Mouse (Mus musculus) thymus, postnatal 4 days (tissue): Measurements from ENCODE around the gene Tesk2.
A peak's percentile ranks its signal among the peaks of the same experiment; 100 is the strongest.

Experiments
- DNase-seq: peaks from one replicate; pipeline ENCODE4 v3.0.0; 2021

The Tesk2 gene

DNA sequence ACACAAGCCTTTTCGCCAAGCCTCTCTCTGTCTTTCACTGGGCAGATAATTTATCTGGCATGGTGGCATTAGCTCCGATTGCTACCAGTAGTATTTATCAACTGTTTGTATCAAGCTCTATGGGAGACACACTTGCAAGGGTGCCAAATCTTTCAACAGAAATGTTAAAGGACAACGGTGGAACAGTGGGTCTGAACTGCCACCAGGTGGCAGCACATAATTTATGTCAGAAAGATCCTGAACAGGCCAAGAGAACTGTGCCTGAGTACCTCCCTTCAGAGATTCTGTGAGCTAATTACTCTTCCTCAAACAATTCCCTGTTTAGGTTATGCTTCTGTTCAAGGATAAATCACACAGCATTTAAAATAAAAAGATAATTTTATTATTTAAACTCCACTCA, 1.4 kb upstream of the Tesk2 start:
- DNase-seq: peak; percentile 78

DNA sequence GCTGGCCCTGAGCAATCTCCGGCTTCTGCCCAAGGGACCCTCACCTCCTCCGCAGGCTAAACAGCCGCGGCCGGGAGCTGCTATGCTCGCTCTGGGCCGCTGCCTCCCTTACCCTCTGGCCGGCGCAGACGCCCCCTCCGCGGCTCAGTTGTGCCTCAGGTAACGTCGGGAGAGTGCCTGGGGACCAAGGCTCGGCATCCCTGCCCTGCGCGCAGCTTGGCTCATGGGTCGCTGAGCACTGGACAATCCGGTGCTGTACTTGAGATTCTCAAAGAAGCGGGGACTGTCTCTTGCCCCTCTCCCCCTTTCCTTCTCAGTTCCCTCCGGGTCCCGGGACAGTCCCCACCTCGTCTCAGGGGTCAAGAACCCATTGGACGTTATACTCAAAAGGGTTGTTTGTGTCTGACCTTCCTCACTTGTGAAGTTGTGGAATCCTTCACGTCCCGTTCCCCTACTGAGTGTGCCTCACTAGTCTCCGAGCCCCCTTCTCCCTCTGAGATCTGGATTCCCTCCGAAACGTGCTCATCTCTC, 415 bp downstream of the Tesk2 start:
- no peak for DNase-seq

DNA sequence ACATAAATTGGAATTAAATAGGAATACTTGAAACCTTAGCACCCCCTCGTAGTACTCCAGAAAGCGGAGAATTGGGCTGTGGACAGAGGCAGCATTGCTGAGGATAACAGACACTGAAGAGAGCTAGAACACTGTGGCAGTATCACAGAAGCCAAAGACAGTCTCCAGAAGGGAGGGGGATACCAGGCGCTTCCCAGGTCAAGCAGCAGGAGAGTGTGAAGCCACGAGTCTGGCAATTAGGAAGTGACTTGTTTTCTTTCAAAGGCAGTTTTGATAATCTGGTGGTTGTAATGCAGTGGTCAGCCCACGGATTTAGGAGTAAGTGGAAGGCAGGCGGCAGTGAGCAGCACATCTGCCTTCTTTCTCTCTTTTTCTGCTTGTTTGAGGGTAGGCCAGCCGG, 1.5 kb downstream of the Tesk2 start:
- DNase-seq: no peak

DNA sequence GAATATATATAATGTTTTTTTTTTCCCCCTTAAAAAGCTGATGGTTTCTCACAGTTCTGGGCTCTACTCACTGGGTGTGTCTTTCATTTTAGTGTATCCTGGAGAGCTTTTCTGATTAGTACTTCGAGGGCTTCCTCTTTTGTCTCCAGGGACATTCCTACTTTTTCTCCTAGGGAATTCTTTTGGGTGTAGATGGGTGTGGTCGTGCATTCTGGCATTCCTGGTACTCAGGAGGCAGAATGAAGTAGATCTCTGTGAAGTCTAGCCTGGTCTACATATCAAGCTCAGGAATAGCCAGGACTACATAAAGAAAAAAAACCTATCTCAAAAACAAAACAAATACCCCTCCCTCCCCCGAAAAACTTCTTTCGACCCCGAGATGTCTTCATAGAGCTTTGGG, 4.7 kb downstream of the Tesk2 start:
- DNase-seq: no peak

DNA sequence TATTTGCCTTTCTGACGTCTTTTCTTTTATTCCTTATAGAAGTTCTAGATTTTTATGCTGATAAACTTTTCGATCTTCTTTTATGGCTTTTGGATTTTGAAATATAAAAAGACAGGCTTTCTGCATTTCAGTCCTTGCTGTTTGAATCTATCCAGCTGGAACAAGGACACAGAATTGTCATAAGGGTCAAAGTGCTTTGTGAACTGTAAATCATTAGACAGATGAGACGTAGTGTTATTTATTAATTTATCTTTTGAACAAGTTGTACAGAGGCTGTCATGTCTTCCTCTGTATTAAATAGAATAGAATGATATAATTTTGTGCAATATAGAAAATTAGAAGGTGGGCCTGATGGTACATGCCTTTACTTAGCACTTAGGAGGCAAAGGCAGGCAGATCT, 6.7 kb downstream of the Tesk2 start:
- no peak for DNase-seq

DNA sequence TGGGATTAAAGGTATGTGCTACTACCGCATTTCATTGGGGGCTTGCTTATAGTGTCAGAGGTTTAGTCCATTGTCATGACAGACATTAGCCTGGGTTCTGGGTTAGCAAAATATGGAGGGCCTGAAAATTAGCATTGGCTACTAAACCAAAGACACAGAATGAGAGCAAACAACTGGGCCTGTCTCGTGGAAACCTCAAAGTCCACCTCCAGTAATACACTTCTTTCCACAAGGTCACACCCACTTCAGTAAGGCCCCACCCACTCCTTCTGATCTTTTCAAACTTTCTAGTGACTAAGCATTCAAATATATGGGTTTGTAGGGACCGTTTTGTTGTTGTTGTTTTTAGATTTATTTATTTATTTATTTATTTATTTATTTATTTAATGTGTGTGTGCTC, 8.8 kb downstream of the Tesk2 start:
- no peak for DNase-seq

DNA sequence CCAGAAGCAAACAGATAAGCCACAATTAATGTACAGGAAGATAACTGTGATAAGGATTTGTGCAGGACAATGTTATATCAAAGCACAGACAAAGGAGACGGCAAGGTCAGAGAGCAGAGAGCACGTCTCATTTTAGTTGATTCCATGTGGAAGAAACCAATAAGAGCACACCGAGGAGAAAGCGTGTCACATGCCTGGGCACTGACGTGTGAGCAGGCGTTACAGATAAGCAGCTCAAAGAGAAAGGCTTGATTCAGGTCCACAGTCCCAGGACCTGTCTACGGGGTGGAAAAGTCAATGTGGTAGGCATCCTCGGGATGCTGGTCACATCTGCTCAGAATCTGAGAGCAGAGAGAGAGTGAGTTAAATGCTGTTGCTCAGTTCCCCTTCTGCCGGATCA, 10.3 kb downstream of the Tesk2 start:
- DNase-seq: no peak

DNA sequence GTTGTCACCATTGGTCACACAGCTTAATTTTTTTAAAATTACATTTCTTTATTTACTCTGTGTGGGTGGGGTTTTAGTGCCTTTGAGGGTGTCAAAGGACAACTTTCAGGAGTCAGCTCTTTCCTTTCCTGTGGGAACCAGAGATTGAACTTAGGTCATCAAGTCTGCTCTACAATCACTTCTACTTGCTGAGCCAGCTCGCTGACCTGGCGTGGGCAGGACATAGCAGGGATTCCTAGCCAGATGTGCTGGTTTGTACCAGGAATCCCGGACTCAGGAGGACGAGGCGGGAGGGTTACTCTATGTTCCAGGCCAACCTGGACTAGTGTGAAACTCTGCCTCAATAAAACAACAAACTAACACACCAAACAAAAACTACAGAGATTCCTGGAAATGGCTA, 11.6 kb downstream of the Tesk2 start:
- DNase-seq: no peak

DNA sequence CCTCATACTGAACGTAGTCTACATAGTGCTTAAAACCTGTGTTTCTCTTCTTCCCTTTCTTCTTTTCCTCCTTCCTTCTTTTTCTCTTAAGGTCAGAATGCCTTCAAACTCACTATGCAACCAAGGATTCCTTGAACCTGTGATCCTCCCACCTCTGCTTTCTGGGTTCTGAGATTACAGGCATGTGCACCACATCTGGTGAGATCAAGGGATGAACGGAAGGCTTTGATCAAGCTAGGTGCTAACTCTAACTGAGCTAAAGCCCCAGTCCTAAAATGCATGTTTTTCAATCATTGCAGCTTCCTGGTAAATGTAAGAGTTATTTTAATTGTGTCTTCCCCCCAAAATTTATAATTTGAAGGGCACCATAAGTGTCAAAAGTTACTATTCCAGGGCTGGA, 14.2 kb downstream of the Tesk2 start:
- DNase-seq: no peak

DNA sequence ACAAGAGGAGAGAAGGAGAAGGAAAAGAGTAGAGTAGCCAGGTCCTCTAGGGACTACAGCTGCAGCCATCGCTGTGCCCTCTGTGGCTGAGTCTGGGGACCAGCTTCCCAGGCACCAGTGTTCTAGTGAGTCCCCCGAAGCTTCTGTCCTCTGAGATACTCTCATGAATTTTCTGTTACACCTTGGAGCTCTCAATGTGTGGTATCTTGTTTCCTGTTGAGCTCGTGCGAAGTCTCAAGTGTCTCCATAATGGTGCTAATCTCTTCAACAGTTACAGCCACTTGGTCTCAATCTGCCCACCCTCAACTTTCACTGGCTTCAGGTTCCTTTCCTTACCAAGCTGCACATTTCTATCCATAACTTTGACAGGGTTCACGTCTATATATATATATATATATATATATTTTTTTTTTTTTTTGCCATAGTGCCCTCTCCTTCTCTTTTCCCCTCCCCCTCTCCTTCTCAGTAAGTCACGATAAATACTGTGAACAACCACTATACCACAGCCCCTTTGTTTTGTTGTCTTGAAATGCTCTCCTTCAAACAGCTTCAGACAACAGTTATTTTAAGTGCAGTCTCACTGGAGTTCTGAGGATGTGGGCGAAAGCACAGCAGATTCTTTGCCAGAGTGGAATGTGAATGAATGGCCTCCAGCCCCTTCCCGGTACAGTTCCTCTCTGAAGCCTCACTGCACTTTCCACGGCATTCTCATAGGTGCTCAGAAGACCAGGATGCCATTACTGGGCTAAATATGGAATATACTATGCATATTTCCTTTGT, 18.4 kb downstream of the Tesk2 start:
- DNase-seq: no peak

DNA sequence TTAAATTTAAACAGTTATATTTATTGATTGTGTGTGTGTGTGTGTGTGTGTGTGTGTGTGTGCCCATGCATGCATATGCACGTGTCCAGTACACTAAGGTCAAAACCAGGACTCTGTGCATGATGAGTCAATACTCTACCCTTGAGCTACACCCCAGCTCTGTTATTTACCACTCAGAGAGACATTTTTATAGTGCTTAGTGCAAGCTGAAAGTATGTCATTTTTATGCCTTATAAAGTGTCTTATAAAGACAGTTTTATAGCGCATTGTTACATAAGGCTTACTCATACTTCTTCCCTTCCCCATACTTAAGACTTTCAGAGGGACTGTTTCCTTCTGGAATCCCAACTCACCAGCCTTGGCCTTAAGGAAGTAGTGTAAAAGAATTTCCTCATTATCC, 29.0 kb downstream of the Tesk2 start:
- DNase-seq: no peak

DNA sequence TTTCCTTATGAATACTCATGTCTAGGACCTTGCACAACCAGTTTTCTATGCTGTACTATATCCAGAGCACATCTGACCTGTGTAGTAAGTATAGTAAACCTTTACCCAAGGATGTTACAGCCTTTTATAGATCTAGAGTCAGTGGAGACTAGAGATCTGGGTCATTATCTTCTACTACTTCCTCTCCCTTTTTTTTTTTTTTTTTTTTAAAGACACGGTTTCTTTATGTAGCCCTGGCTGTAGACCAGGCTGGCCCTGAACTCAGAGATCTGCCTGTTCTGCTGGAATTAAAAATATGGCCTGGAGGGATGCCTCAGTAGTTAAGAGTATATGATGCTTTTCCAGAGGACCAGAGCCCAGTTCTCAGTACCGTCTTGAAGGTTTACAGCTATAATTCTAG, 41.2 kb downstream of the Tesk2 start:
- DNase-seq: no peak

DNA sequence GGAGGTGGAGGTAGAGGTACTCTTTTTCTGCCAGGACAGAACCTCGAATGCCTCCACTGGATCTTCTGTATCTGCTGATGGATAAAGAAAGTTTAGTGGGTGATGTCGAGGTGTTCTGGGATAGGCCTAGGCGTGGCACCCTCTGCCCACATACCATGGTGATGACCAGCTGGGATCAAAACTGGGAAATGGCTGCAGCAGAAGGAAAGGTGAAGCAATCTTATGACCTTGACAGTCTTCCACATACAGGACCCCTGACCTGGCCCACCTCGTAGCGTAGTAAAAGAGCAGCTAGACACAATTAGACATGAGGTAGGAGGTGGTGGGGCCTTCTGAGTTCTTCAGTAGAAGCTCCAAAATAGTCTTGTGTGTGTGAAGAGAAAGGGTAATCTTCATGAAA, 43.3 kb downstream of the Tesk2 start:
- DNase-seq: no peak

DNA sequence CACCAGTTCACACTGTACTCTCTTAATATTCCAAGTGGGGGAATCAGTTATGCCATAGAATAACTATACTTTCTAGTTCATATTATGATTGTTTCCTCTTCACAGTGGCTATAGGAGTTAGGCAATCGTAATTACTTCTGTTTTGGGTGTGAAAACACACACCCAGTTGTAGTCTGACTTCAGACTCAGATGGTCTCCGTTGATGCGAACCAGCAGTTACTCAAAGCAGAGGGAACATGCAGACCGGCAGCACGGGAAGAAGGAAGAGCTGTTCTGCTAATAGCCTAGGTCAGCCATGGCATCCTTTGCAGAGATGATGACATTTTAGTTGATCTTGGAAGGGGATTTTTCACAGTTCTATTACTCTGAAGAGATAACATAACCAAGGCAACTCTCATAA, 47.8 kb downstream of the Tesk2 start:
- no peak for DNase-seq

DNA sequence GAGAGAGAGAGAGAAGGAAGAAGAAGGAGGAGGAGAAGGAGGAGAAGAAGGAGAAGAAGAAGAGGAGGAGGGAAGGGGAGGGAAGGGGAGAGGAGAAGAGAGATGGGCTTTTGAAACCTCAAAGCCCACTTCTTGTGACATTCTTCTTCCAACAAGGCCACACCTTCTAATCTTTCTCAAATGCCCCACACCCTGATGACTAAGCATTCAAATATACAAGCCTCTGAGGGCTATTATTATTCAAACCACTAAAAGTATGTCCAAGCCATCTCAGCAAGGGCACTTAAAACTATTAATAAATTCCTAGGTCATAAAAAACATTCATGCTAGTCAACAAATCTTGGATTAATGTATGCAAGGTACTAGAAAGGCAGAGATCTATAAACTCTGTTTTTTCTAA, 48.3 kb downstream of the Tesk2 start:
- DNase-seq: no peak

DNA sequence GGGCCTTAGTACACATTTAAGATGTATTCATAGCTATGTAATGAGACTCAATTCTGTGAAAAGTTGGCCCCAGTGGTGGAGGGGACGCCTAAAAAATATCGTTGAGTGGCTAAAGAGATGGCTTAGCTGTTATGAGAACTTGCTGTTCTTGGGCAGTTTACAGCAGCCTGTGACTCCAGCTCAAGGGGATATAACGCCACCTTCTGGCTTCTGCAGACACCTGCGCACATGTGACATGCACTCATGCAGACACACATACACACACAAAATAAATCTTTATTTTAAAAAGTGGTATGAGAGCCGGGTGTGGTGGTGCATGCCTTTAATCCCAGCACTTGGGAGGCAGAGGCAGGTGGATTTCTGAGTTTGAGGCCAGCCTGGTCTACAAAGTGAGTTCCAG, 55.6 kb downstream of the Tesk2 start:
- DNase-seq: no peak

DNA sequence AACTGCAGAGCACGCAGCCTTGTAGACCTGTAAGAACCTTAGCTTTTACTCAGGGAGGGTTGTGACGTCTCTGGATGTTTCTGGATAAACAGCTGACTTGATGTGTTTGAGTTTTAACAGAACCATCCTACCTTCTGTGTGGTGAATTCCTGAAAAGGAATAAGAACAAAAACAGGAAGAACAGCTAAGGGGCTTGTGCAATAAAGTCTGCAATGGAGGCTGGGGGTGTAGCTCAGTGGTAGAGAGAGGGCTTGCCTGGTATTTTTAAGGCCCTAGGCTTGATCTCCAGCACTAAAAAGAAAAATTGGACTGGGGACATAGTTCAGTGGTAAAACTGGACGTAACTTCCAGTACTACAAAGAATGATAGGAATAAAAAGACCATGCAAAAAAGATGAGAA, 56.3 kb downstream of the Tesk2 start:
- no peak for DNase-seq

DNA sequence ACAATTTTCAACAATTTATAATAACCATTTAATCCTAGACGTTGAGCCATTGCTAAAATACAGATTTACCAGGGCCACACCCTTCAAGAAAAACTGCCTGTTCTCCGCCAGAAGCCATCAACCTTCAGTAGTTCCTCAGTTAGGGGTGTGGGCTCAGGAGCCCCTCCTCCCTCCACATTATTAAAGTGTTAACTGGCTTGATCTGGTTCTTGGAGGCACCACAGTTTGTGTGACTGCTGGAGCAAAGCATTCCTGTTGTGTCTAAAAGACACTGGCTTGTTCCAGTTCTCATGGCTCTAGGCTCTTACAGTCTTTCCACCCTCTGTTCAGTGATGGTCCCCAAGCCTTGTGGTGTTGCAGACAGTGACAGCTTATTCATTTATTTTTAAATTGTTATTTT, 59.8 kb downstream of the Tesk2 start:
- no peak for DNase-seq

DNA sequence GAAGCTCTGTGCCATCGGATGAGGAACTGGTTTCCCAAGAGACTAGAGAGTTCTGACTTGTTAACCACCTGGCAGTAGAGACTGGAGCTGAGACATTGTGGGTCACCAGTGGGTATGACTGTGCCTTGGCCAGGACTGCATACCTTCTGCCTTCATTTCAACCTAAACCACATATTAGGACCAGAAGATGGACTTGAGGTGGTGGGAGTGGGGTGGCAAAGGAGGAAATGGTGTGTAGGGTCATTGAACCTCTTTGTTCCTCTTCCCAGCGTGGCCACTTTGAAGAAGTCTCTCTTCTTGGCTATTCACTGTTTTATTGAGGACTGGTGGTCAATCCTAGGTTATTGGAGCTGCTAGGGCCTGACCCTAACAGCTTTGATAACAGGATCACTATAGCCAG, 60.6 kb downstream of the Tesk2 start:
- DNase-seq: no peak

DNA sequence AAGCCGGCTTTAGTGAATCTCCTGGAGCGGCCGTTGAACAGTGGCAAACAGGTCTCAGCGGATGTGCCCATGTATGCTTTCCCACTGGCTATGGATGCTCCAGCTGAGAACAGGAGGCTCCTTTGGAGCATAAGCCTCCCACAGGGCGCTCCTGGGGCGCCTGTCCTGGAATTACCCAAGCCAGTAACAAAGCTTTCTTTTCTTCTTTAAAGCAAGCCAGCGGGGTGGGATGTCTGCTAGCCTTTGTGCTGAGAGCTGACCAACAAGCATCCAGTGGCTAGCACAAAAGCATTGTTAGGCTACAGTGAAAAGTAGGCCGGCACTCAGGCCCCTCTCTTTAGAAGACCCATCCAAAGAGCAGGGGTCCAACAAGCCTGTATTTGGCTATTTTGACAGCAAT, 61.4 kb downstream of the Tesk2 start:
- DNase-seq: no peak

DNA sequence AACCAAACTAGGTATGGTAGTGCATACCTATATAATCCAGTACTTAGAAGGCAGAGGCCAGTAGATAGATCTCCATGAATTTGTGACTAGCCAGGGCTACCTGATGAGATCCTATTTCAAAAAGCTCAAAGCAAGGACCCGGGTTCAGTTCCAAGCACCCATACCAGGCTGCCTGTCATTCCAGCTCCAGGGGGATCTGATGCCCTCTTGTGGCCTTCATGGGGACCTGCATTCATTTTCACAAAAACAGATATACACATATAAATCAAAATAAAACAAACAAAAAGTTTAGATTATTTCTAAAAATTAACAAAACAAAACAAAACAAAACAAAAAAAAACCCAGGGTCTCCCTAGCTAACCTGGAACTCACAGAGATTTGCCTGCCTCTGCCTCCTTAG, 65.8 kb downstream of the Tesk2 start:
- DNase-seq: no peak

DNA sequence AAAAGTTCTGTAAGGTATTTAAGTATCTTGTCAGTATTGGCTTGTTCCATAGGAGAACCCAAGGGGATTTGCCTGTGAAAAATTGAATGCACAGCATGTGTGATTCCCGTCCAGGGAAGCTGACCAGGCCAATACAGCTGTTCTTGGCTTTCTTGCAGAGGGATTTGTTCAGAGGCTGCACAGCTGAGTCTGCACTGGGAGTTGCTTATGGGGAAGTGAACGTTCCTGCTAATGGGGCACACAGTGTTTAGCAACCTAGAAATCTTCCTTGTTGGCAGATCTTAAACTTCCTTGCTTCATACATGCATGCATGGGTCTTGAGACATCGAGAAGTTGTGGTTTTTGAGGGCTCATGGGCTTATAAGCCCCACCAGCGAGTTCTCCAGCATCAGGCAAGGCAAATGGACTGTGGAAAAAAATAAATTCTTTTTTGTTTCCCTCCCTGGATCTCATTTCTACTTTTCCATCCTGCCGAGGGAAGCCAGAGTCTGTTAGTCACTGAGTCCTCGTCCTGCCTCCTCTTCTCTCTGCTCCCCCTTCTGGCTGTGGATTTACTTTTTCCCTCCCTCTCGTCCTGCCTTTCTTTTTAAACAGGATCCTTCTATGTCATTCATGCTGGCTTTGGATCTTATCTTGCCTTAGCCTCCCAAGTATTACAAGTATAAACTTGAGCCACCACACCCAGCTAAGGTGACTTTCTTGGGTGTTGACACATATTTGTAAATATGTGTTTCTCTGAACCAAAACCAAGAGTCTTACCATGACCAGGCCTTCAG, 67.4 kb downstream of the Tesk2 start:
- DNase-seq: no peak

DNA sequence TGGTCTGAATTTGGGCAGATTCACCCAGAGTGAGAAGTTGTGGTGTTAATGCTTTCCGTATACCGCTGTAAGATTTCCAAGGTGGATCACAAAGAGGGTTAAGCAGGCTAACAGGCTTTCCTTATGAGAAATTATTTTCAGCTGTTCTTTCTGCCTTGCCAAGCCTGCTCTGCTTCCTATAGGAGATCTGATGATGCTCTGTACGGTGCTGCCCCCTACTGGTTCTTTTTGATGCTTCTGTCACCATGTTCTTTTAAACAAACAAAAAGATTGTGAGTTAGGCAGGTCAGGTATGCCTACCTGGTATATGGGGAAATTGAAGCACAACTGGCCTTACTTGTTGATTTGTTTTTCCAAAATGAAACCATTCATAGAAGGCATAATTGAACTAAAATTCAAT, 68.2 kb downstream of the Tesk2 start:
- DNase-seq: peak; percentile 84

DNA sequence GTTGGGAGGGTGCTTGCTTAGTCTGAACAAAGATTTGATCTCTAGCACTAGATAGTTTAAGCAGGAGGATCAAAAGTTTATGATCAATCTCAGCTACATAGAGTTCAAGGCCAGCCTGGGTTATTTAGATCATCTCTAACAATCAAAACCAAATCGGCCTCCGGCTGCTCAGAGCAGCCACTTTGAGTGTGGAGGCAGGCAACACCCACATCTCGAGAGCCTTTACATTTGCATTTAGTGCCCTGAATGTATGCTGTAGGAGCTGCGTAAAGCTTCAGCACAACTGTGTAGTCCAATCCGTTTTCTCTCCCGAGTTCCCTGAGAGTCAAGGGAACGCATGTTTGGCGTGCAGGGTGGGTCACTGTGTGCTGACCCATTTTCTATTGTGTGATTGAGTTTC, 71.7 kb downstream of the Tesk2 start:
- no peak for DNase-seq

DNA sequence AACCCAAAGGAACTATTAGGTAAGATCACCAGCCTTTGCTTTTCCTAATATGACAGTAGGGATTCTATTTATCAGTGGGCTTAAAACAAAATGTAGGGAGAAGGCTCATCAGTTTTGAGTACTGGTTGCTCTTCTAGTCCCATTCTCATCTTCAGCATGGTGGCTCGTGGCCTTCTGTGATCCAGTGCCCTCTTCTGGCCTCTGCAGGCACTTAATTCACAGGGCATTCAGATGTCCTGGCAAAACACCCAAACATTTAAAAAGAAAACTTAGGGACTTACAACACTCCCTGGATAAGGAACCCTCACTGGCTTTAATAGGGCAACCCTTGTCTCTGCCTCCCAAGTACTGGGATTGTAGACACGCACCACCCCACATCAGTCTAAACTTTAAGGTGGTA, 73.5 kb downstream of the Tesk2 start:
- no peak for DNase-seq
